Mouse (Mus musculus): ENCODE data around the gene Tmem138. TPM values are rescaled to one million over a fixed set of nuclear protein-coding genes. Genes with fewer than 3 reads are reported as not detected.

Gene Tmem138
- polyA plus RNA-seq (2016; fragmentation: Nextera tagmentation; extraction: Ambion mirVana): 50.4 and 52.5 TPM in 2 replicates

DNA sequence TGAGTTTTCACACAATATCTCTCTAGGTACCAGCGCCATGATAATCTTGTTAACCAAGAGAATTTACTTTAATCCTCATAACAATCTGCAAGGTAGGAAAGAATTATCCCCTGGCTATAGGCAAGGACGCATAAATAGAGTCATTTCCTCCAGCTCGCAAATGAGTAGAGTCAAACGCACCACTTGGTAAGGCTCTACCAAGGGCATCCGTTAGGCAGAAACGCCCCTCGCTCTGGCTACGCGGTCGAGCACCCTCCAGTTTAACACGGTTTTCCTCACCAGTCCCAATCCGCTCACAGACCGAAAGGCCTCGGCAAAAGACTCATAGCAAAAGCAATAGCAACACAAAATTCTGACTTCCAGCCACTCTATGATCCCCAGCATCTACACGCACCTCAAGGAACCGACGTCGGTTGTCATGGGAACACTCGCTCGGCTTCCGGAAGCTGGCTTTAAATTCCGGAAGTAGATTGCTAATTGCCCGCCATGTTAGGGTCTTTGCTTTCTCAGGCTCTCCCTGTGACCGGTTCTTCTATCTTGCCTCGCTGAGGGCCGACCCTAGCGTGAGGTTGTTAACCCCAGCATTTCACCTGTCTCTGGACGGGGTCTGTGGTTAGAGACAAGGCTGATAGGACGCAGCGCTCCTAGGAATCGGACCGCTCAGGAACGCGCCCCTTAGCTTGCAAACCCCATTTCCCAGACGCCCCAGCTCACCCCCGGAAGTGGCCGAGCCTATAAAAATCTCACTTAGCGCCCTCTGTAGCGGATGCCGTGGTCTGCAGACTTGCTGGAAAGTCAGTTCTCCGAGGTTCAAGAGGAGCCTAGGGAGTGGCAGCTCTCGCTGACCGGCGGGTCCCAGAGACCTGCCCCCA lies at the start of gene Tmem138, which contains the start of gene Cyb561a3:
Gene Tmem138 (minus strand): TSS at position 673 of the 872 bp plus-strand sequence.
Gene Cyb561a3 (plus strand): TSS at position 483 of the 872 bp plus-strand sequence.
- H3K27me3 ChIP-seq: no peaks in the 10 kb centered on the region
- H3K4me1 ChIP-seq: peaks cover 15% of the 10 kb centered on the region
- H3K27ac ChIP-seq (replicated peaks): peak within 1 kb of the TSS; percentile 92
- no peaks in the 10 kb centered on the region for H3K9me3 ChIP-seq
- peaks cover 28% of the 10 kb centered on the region for H3K36me3 ChIP-seq
- ATAC-seq (ENCODE audit: low FRiP score, low read depth): peak; percentile 96
- under 1% methylated on average over 44 of the region's 44 CpGs for WGBS
- H3K9ac ChIP-seq (replicated peaks): peak within 1 kb of the TSS; percentile 73
- peak within 1 kb of the TSS; percentile 83 for H3K4me2 ChIP-seq (replicated peaks)
- H3K4me3 ChIP-seq: peak within 1 kb of the TSS; percentile 71

DNA sequence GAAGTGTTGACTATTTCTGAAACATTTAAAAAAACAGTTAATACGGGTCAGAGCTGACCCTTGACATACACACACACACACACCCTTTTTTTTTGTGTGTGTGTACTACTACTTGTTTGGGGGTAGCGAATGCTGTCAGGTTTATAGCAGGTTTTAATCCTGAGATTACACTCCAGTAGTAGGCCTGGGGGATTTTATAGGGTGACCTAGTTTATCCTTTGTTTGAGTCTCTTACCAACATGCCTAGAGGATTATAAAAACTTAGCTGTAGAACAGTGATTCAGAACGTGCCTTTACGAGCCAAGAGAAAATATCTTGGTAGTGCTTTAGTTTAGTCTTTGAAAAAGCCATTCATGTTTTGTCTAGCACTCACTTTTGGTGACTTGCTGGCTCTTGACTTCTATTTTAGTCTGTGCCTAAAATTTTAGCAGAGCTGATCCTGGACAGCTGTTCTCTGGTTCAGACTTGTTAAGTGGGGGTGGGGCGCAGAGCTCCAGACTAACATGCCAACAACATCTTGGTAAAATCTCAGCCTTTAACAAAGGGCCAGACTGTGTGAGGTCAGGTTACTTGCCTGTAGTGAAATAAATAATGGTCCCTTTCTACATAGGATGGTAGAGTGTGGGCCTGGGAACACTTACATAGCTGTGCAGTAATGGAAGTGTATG lies 31.5 kb upstream of the Tmem138 start:
- 93% methylated on average over 5 of the region's 5 CpGs for WGBS
- no peak overlapping the region for H3K4me3 ChIP-seq
- H3K4me2 ChIP-seq (replicated peaks): no peak overlapping the region
- peaks cover 64% of the 10 kb centered on the region for H3K36me3 ChIP-seq
- H3K9ac ChIP-seq (replicated peaks): no peak overlapping the region
- peaks cover 24% of the 10 kb centered on the region for H3K4me1 ChIP-seq
- no peaks in the 10 kb centered on the region for H3K27me3 ChIP-seq
- no peak for ATAC-seq (ENCODE audit: low FRiP score, low read depth)
- no peaks in the 10 kb centered on the region for H3K9me3 ChIP-seq
- no peak overlapping the region for H3K27ac ChIP-seq (replicated peaks)

DNA sequence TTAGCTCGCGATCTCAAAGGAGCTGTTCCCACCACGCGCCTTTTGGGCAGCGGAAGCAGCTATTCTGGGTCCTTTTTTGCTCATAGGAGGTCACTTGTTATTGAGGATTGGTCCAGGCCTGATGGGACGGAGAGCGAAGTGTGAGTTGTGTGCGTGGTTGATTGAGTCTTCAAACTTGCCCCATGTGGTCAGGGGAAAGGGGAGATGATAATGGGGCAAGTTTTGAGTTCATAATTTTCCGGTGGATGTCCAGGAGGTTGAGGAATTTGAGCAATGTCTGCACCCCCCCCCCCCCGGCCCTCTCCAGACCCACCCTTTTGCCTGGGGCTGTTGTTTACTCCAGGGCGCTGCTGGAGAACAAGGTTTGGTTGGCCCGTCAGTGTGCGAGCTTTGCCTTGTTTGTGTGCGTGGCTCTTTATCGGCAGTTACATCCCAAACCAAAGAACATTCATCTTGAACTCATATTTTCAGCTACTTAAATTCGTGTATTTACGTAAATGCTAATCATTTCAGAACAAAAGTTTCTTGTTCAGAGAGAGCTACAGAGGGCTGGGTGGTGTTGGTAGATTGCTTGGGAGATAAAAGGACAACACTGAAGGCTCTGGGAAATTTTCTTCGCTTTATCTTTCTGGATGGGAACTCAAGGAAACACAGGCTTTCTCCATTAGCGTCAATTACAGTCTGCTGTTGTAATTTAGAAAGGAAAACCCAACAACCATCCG lies 28.9 kb upstream of the Tmem138 start:
- no peak for ATAC-seq (ENCODE audit: low FRiP score, low read depth)
- Histone ChIP-seq H3K27ac (replicated peaks) (peak overlapping the region; percentile 90), H3K27me3 (no peaks in the 10 kb centered on the region), H3K36me3 (peaks cover 38% of the 10 kb centered on the region), H3K9me3 (no peaks in the 10 kb centered on the region), H3K4me1 (peaks cover 33% of the 10 kb centered on the region), H3K9ac (replicated peaks) (peak overlapping the region; percentile 94), H3K4me2 (replicated peaks) (peak overlapping the region; percentile 86), H3K4me3 (peak overlapping the region; percentile 96)
- WGBS: 6% methylated on average over 20 of the region's 20 CpGs

DNA sequence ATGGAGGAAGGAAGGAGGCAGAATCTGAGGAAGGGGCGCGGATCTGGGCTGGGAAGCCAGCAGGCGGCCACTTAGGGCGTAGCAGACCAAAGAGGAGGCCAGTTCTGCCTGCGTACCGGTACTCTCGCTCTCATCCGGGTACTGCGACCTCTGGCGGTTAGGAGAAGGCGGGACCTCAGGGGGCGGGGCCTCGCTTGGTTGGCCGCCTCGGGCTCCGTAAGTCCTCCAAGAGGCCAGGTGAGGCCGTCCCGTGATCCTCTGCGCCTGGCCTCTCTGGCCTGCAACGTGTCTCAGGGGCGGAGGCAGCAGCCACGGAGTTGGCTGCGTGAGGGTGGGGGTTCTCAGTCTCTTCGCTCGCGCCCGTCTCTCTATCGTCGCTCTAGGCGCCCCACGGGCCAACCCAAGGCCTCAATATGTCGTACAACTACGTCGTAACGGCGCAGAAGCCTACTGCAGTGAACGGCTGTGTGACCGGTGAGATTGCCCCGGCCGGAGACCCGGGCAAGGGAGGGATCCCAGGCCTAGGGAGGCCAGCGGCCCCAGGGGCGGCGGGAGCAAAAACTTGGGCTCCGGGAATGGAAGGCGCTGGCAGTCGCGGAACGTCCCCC lies 28.2 kb upstream of the Tmem138 start, which contains the start of the genes Ddb1 and Tkfc:
Gene Ddb1 (plus strand): TSS at position 35 of the 608 bp plus-strand sequence.
Gene Tkfc (minus strand): TSS at position 362 of the 608 bp plus-strand sequence.
- Histone ChIP-seq H3K36me3 (peaks cover 31% of the 10 kb centered on the region), H3K9me3 (no peaks in the 10 kb centered on the region), H3K27me3 (no peaks in the 10 kb centered on the region), H3K9ac (replicated peaks) (peak within 1 kb of the TSS; percentile 94), H3K27ac (replicated peaks) (peak within 1 kb of the TSS; percentile 90), H3K4me2 (replicated peaks) (peak within 1 kb of the TSS; percentile 86), H3K4me3 (peak within 1 kb of the TSS; percentile 96), H3K4me1 (peaks cover 33% of the 10 kb centered on the region)
- peak; percentile 97 for ATAC-seq (ENCODE audit: low FRiP score, low read depth)
- WGBS: under 1% methylated on average over 49 of the region's 49 CpGs

DNA sequence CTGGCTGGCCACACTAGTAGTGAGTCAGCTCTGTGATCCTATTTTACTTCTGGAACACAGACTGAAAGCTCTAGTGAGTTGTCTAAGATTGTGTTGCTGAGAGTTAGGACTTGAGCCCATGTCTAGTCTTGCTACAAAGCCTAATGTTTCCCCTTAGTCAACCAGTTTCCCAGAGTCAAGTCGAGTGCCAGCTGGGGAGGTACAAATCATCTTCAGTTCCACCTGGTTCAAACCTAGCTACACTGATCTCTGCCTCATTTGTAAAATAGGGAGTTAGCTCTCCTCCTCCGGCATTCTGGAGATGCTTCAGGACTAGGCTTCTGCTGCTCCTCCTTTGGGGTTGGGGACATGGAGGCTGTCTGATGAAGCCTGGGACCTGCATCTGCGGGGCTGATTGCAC lies 27.4 kb upstream of the Tmem138 start:
- ATAC-seq (ENCODE audit: low FRiP score, low read depth): no peak
- Histone ChIP-seq H3K9ac (replicated peaks) (peak overlapping the region; percentile 81), H3K4me3 (peak overlapping the region; percentile 96), H3K9me3 (no peaks in the 10 kb centered on the region), H3K27ac (replicated peaks) (peak overlapping the region; percentile 90), H3K36me3 (peaks cover 26% of the 10 kb centered on the region), H3K27me3 (no peaks in the 10 kb centered on the region), H3K4me1 (peaks cover 33% of the 10 kb centered on the region), H3K4me2 (replicated peaks) (peak overlapping the region; percentile 86)
- WGBS: 72% methylated on average over 3 of the region's 3 CpGs

DNA sequence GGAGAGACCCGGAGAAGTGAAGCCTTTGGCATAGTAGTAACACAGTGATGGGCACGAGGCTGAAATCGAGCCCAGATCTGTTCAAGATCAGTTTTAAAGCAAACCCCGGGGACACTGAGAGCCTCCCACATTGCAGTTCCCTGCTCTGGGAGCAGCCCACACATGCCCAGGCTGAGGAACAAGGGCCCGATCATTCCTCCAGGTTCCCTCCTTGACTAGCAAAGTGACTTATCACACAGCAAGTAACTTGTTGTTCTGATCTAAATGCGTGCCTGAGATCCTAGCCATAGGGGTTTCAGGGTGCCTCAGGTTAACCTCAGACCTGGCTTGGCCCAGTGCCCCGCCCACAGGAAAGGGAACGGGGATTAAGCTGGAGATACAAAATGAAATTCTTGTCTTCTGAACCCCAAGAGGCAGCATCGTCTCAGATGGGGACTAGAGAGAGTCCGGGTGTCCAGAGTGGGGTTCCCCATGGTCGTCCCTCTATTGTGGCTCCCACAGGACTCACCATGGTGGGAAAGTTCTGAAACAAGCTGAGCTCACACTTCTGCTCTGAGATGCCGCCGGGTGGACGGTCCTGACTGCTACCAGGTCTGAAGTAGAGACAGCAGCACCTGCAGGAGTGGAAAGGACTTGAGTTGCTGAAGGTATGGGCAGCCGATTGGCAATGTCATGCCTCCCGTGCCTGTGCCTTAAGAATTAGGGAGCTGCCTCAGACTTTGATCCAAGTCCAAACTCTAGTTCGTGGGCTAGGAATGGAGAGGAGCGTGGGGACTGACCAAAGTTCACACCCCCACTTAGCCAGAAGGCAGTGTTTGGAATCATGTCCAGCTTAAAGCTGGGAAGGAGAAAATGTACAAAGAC lies 26.7 kb upstream of the Tmem138 start:
- 0 out of 2 replicates have a peak overlapping the region, but pooled peaks have one; percentile 16 for H3K9ac ChIP-seq (replicated peaks)
- no peak overlapping the region for H3K4me2 ChIP-seq (replicated peaks)
- no peaks in the 10 kb centered on the region for H3K27me3 ChIP-seq
- no peaks in the 10 kb centered on the region for H3K9me3 ChIP-seq
- no peak overlapping the region for H3K4me3 ChIP-seq
- WGBS: 86% methylated on average over 18 of the region's 18 CpGs
- no peak overlapping the region for H3K27ac ChIP-seq (replicated peaks)
- H3K36me3 ChIP-seq: peaks cover 25% of the 10 kb centered on the region
- H3K4me1 ChIP-seq: peaks cover 33% of the 10 kb centered on the region
- no peak for ATAC-seq (ENCODE audit: low FRiP score, low read depth)

DNA sequence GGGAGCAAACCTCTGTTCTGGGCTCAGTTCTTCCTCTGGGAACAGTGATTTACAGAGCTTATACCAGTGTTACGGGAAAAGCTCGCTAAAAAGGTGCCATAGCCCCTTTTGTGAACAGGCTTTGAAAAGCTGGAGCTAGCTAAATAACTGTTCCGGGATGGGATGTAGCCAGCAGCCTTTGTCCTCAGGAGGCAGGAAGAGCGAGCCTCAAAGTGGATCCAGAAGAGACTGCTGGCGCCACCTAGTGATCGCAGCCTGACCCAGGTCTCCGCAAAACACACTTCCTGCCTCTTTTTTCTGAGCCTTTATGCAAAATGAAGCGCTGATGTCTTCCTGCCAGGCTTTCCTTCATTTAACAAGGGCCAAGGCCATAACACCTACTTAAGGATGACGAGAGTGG lies 25.6 kb upstream of the Tmem138 start:
- H3K9me3 ChIP-seq: no peaks in the 10 kb centered on the region
- peak overlapping the region; percentile 57 for H3K4me2 ChIP-seq (replicated peaks)
- H3K9ac ChIP-seq (replicated peaks): peak overlapping the region; percentile 75
- H3K36me3 ChIP-seq: peaks cover 18% of the 10 kb centered on the region
- H3K27me3 ChIP-seq: no peaks in the 10 kb centered on the region
- peak overlapping the region; percentile 36 for H3K4me3 ChIP-seq
- H3K4me1 ChIP-seq: peaks cover 32% of the 10 kb centered on the region
- ATAC-seq (ENCODE audit: low FRiP score, low read depth): peak; percentile 68
- H3K27ac ChIP-seq (replicated peaks): peak overlapping the region; percentile 96
- 1% methylated on average over 9 of the region's 9 CpGs for WGBS

DNA sequence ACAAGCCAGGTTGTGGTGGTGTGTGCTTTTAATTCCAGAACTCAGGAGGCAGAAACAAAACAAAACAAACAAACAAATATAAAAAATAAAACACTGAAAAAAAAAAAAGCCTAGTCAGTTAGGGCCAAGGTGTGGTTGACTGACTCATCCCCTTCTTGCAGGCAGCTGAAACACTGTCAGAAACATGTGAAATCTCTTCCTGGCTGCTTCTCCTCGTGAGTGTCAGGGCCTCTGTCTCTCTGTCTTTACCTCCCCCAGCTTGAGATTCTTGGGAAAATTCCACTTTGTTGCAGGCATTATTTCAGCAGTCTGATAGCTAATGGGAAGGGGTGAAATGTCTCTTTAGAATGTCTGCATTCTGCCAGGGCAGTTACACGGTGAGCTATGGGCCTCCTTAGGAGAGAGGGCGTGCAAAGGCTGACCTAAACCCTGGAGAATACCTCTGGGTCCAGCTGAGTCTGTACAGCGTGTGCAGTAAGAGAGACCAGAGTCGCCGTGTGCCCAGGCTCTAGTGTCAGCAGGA lies 25.1 kb upstream of the Tmem138 start:
- Histone ChIP-seq H3K27ac (replicated peaks) (peak overlapping the region; percentile 96), H3K36me3 (peaks cover 15% of the 10 kb centered on the region), H3K9ac (replicated peaks) (peak overlapping the region; percentile 75), H3K4me2 (replicated peaks) (peak overlapping the region; percentile 57), H3K4me3 (peak overlapping the region; percentile 36), H3K9me3 (no peaks in the 10 kb centered on the region), H3K27me3 (no peaks in the 10 kb centered on the region), H3K4me1 (peaks cover 30% of the 10 kb centered on the region)
- ATAC-seq (ENCODE audit: low FRiP score, low read depth): peak; percentile 44
- WGBS: 4% methylated on average over 6 of the region's 6 CpGs

DNA sequence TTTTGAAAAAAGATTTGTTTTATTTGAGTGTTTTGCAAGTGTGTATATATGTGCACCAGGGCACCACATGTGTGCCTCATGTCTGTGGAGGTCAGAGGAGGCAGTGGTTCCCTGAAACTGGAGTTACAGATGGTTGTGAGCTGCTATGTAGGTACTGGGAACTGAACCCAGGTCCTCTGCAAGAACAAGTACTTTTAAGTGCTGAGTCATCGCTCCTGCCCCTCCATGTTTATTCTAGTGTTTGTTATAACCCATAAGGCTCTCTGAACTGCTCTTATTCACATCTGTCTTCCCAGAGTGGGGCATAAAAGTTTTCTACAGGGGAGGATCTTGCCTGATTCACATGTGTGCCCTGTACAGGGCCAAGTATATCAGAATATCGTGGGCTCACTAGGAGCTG lies 22.5 kb upstream of the Tmem138 start:
- Histone ChIP-seq H3K36me3 (peaks cover 29% of the 10 kb centered on the region), H3K27ac (replicated peaks) (no peak overlapping the region), H3K27me3 (no peaks in the 10 kb centered on the region), H3K9ac (replicated peaks) (no peak overlapping the region), H3K4me2 (replicated peaks) (no peak overlapping the region), H3K4me1 (peaks cover 17% of the 10 kb centered on the region), H3K4me3 (no peak overlapping the region), H3K9me3 (no peaks in the 10 kb centered on the region)
- WGBS: 91% methylated on average over 2 of the region's 2 CpGs
- no peak for ATAC-seq (ENCODE audit: low FRiP score, low read depth)

DNA sequence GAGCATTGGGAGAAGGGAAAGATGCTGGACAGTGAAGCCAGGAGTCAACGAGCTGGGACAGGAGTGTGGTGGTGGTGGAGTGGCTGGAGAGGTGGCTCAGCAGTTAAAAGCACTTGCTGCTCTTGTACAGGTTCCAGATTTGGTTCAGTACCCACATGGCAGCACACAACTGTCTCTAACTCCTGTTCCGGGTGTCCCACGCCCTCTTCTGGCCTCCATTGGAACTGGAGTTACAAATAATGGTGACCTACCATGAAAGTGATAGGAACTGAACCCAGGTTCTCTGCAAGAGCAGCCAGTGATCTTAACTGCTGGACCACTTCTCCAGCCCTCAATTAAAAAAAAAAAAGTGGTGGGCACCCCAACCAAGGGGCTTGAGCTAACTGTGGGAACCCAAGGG lies 21.0 kb upstream of the Tmem138 start:
- Histone ChIP-seq H3K36me3 (peaks cover 41% of the 10 kb centered on the region), H3K4me1 (peaks cover 8% of the 10 kb centered on the region), H3K27ac (replicated peaks) (no peak overlapping the region), H3K4me2 (replicated peaks) (no peak overlapping the region), H3K9me3 (no peaks in the 10 kb centered on the region), H3K4me3 (no peak overlapping the region), H3K9ac (replicated peaks) (no peak overlapping the region), H3K27me3 (no peaks in the 10 kb centered on the region)
- 43% methylated on average over 3 of the region's 3 CpGs for WGBS
- ATAC-seq (ENCODE audit: low FRiP score, low read depth): no peak
